Mouse (Mus musculus) forebrain, embryonic 16.5 days (tissue): ENCODE measurements around the gene Lrp2. TPM values are rescaled to one million over a fixed set of nuclear protein-coding genes. Genes with fewer than 3 reads are reported as not detected.
A peak's percentile ranks its signal among the peaks of the same experiment; 100 is the strongest.

Experiments used
- ATAC-seq: fragments of 200-750 bp; cut with Nextera tagmentation; 2 replicates; pipeline ENCODE4 v1.8.0; 2017; ENCODE audit warnings: mild to moderate bottlenecking, moderate library complexity
- H3K27ac ChIP-seq: fragments of 300-500 bp; sonication (generic); 2 replicates; pipeline ENCODE4 v1.5.1; 2014; ENCODE audit warnings: low read length, control low read depth
- H3K27me3 ChIP-seq: fragments of 300-500 bp; sonication (generic); replicated peaks from 2 replicates; pipeline ENCODE4 v1.6.1; 2014; ENCODE audit warnings: low read length; ENCODE audit not compliant: control insufficient read depth, insufficient read depth
- H3K36me3 ChIP-seq: fragments of 300-500 bp; sonication (generic); 2 replicates; pipeline ENCODE4 v1.6.1; 2014; ENCODE audit not compliant: control insufficient read depth, insufficient read depth
- H3K4me1 ChIP-seq: fragments of 300-500 bp; sonication (generic); replicated peaks from 2 replicates; pipeline ENCODE4 v1.6.1; 2014; ENCODE audit warnings: low read length; ENCODE audit not compliant: control insufficient read depth, insufficient read depth
- H3K4me2 ChIP-seq: fragments of 300-500 bp; sonication (generic); 2 replicates; pipeline ENCODE4 v1.6.1; 2014; ENCODE audit warnings: mild to moderate bottlenecking, low read length, control low read depth
- H3K4me3 ChIP-seq: fragments of 300-500 bp; sonication (generic); replicated peaks from 2 replicates; pipeline ENCODE4 v1.5.1; 2014; ENCODE audit warnings: mild to moderate bottlenecking, low read length, control low read depth
- H3K9ac ChIP-seq: fragments of 300-500 bp; sonication (generic); replicated peaks from 2 replicates; pipeline ENCODE4 v1.6.1; 2014; ENCODE audit warnings: low read depth, low read length, control low read depth
- H3K9me3 ChIP-seq: fragments of 300-500 bp; sonication (generic); 2 replicates; pipeline ENCODE4 v1.6.1; 2016; ENCODE audit warnings: low read length; ENCODE audit not compliant: control insufficient read depth
- WGBS: fragments of 180-500 bp; shearing (Covaris S2); extraction: QIAGEN DNeasy Blood & Tissue Kit; methylation state at CpG from one replicate; pipeline ENCODE4 v1.1.7; 2014; 5-methylcytosine and 5-hydroxymethylcytosine counted together
- polyA plus RNA-seq: library from polyadenylated mRNA; unstranded; fragments of >200 nt; fragmentation: Nextera tagmentation; extraction: Ambion mirVana; gene quantifications from 2 replicates; pipeline ENCODE4 v1.2.1, GENCODE M21; 2015

The Lrp2 gene
- polyA plus RNA-seq, 1 experiment from 2014 or later: 0.27 TPM

GRCm38 (mm10) chr2:69556686-69557085 lies 29.2 kb downstream of the Lrp2 start:
- H3K4me2 ChIP-seq: no peak overlapping the region
- no peak overlapping the region for H3K9ac ChIP-seq
- no peak overlapping the region for H3K4me3 ChIP-seq
- no peaks in the 10 kb centered on the region for H3K4me1 ChIP-seq
- WGBS: 71% methylated on average over 7 of the region's 7 CpGs
- H3K27ac ChIP-seq: no peak overlapping the region
- H3K27me3 ChIP-seq: no peaks in the 10 kb centered on the region
- no peak for ATAC-seq
- no peaks in the 10 kb centered on the region for H3K9me3 ChIP-seq
- H3K36me3 ChIP-seq: no peaks in the 10 kb centered on the region

- WGBS: 90% methylated on average over 5 of the region's 5 CpGs
- Histone ChIP-seq H3K27ac (no peak overlapping the region), H3K4me3 (no peak overlapping the region), H3K4me1 (no peaks in the 10 kb centered on the region), H3K9me3 (no peaks in the 10 kb centered on the region), H3K27me3 (0 out of 2 replicates have a peak, but pooled peaks cover 2% of the 10 kb centered on the region), H3K4me2 (no peak overlapping the region), H3K36me3 (no peaks in the 10 kb centered on the region), H3K9ac (no peak overlapping the region)
- no peak for ATAC-seq
Observed at GRCm38 (mm10) chr2:69551639-69552038, 34.2 kb downstream of the Lrp2 start.

GRCm38 (mm10) chr2:69546823-69547222 lies 39.0 kb downstream of the Lrp2 start:
- H3K9ac ChIP-seq: no peak overlapping the region
- no peak overlapping the region for H3K4me2 ChIP-seq
- WGBS: 79% methylated on average over 11 of the region's 11 CpGs
- H3K4me3 ChIP-seq: no peak overlapping the region
- H3K9me3 ChIP-seq: no peaks in the 10 kb centered on the region
- 0 out of 2 replicates have a peak, but pooled peaks cover 4% of the 10 kb centered on the region for H3K27me3 ChIP-seq
- no peaks in the 10 kb centered on the region for H3K36me3 ChIP-seq
- ATAC-seq: no peak
- H3K27ac ChIP-seq: no peak overlapping the region
- H3K4me1 ChIP-seq: peaks cover 5% of the 10 kb centered on the region

GRCm38 (mm10) chr2:69536018-69536417 lies 49.8 kb downstream of the Lrp2 start:
- Histone ChIP-seq H3K27ac (no peak overlapping the region), H3K4me1 (no peaks in the 10 kb centered on the region), H3K4me3 (no peak overlapping the region), H3K36me3 (no peaks in the 10 kb centered on the region), H3K4me2 (no peak overlapping the region), H3K9me3 (no peaks in the 10 kb centered on the region), H3K27me3 (no peaks in the 10 kb centered on the region), H3K9ac (no peak overlapping the region)
- no peak for ATAC-seq
- 80% methylated on average over 7 of the region's 7 CpGs for WGBS

- no peak overlapping the region for H3K4me2 ChIP-seq
- H3K27ac ChIP-seq: no peak overlapping the region
- no peak overlapping the region for H3K4me3 ChIP-seq
- no peaks in the 10 kb centered on the region for H3K27me3 ChIP-seq
- H3K9ac ChIP-seq: no peak overlapping the region
- H3K4me1 ChIP-seq: no peaks in the 10 kb centered on the region
- no peaks in the 10 kb centered on the region for H3K9me3 ChIP-seq
- ATAC-seq: peak; percentile 86
- WGBS: 11% methylated on average over 3 of the region's 3 CpGs
- no peaks in the 10 kb centered on the region for H3K36me3 ChIP-seq
Observed at GRCm38 (mm10) chr2:69531528-69532055, 54.3 kb downstream of the Lrp2 start.

- Histone ChIP-seq H3K9ac (no peak overlapping the region), H3K4me1 (no peaks in the 10 kb centered on the region)
- ATAC-seq: no peak
Observed at GRCm38 (mm10) chr2:69530691-69531527, 55.0 kb downstream of the Lrp2 start.

GRCm38 (mm10) chr2:69530126-69530525 lies 55.7 kb downstream of the Lrp2 start:
- Histone ChIP-seq H3K4me2 (no peak overlapping the region), H3K4me3 (no peak overlapping the region), H3K9ac (no peak overlapping the region), H3K36me3 (no peaks in the 10 kb centered on the region), H3K27ac (no peak overlapping the region), H3K9me3 (no peaks in the 10 kb centered on the region), H3K27me3 (no peaks in the 10 kb centered on the region), H3K4me1 (no peaks in the 10 kb centered on the region)
- no peak for ATAC-seq
- 51% methylated on average over 5 of the region's 5 CpGs for WGBS

More at GRCm38 (mm10) chr2:69530691-69531527, 55.0 kb downstream of the Lrp2 start:
- no peak overlapping the region for H3K4me2 ChIP-seq
- WGBS: 12% methylated on average over 14 of the region's 14 CpGs
- no peaks in the 10 kb centered on the region for H3K9me3 ChIP-seq
- no peaks in the 10 kb centered on the region for H3K36me3 ChIP-seq
- H3K27ac ChIP-seq: no peak overlapping the region
- no peak overlapping the region for H3K4me3 ChIP-seq
- H3K27me3 ChIP-seq: no peaks in the 10 kb centered on the region

- no peak overlapping the region for H3K4me2 ChIP-seq
- H3K27me3 ChIP-seq: no peaks in the 10 kb centered on the region
- 97% methylated on average over 2 of the region's 2 CpGs for WGBS
- no peaks in the 10 kb centered on the region for H3K9me3 ChIP-seq
- no peak for ATAC-seq
- H3K9ac ChIP-seq: no peak overlapping the region
- H3K36me3 ChIP-seq: no peaks in the 10 kb centered on the region
- no peak overlapping the region for H3K27ac ChIP-seq
- no peak overlapping the region for H3K4me3 ChIP-seq
- no peaks in the 10 kb centered on the region for H3K4me1 ChIP-seq
Observed at GRCm38 (mm10) chr2:69520273-69520672, 65.6 kb downstream of the Lrp2 start.

- H3K4me2 ChIP-seq: no peak overlapping the region
Observed at GRCm38 (mm10) chr2:69518307-69518706, 67.6 kb downstream of the Lrp2 start.

More at GRCm38 (mm10) chr2:69518307-69518706, 67.6 kb downstream of the Lrp2 start:
- H3K9ac ChIP-seq: no peak overlapping the region
- no peaks in the 10 kb centered on the region for H3K9me3 ChIP-seq
- 91% methylated on average over 7 of the region's 7 CpGs for WGBS
- no peak overlapping the region for H3K4me3 ChIP-seq
- no peak for ATAC-seq
- no peaks in the 10 kb centered on the region for H3K4me1 ChIP-seq
- H3K36me3 ChIP-seq: no peaks in the 10 kb centered on the region
- H3K27ac ChIP-seq: no peak overlapping the region
- H3K27me3 ChIP-seq: no peaks in the 10 kb centered on the region
